Mouse (Mus musculus): ENCODE results near the gene Zc3h7b. TPM values are rescaled to one million over a fixed set of nuclear protein-coding genes. Genes with fewer than 3 reads are reported as not detected.

Zc3h7b gene
- total and polyA plus RNA-seq, 3 experiments, result 18.2 to 108 (median 41.5) TPM

GRCm38 (mm10) chr15:81703094-81703489 lies 41.8 kb upstream of the Zc3h7b start:
- peaks cover 8 to 11% of the 10 kb centered on the region in 2 experiments; a peak in 3 of 4 replicates for H3K36me3 ChIP-seq (ENCODE audit: control insufficient read depth in 1 of 2, insufficient read depth in 2 of 2, low read length in 2 of 2)

GRCm38 (mm10) chr15:81708991-81709390 lies 35.9 kb upstream of the Zc3h7b start:
- TF ChIP-seq JUND (IDR thresholded peaks at IDR 0.05; ENCODE audit: low read depth, low read length) (no peak), CHD1 (IDR thresholded peaks at IDR 0.05; ENCODE audit: low read depth, low read length) (no peak), HCFC1 (IDR thresholded peaks at IDR 0.05; ENCODE audit: low read depth, low read length) (no peak), MYB (IDR thresholded peaks at IDR 0.05; ENCODE audit: low read depth, low read length) (no peak), POLR2AphosphoS2 (IDR thresholded peaks at IDR 0.05; ENCODE audit: low read length) (no peak), BHLHE40 (IDR thresholded peaks at IDR 0.05; ENCODE audit: borderline replicate concordance, low read depth, low read length) (no peak), USF2 (IDR thresholded peaks at IDR 0.05; ENCODE audit: borderline replicate concordance in 1 of 2, insufficient read depth in 1 of 2, low read depth in 1 of 2, low read length in 2 of 2) (no peak), GATA1 (IDR thresholded peaks at IDR 0.05; ENCODE audit: low read depth, low read length) (no peak), CHD2 (IDR thresholded peaks at IDR 0.05; ENCODE audit: low read length) (no peak), MAFK (IDR thresholded peaks at IDR 0.05; ENCODE audit: borderline replicate concordance, low read depth, low read length) (no peak), MAX (IDR thresholded peaks at IDR 0.05; ENCODE audit: low read length) (no peak), RCOR1 (IDR thresholded peaks at IDR 0.05; ENCODE audit: low read depth, low read length) (no peak), MXI1 (IDR thresholded peaks at IDR 0.05; ENCODE audit: low read depth, low read length) (no peak), USF1 (IDR thresholded peaks at IDR 0.05; ENCODE audit: low read depth, low read length) (no peak), EP300 (IDR thresholded peaks at IDR 0.05; ENCODE audit: low read depth in 1 of 2, low read length in 2 of 2) (no peak), SMC3 (IDR thresholded peaks at IDR 0.05; ENCODE audit: low read depth, low read length) (no peak)
- H3K4me1 ChIP-seq (ENCODE audit: control insufficient read depth in 1 of 2, insufficient read depth in 2 of 2, low read length in 2 of 2), result no peaks in the 10 kb centered on the region
- H3K9me3 ChIP-seq (replicated peaks; ENCODE audit: insufficient read depth, low read length), result no peaks in the 10 kb centered on the region

More at GRCm38 (mm10) chr15:81703094-81703489, 41.8 kb upstream of the Zc3h7b start:
- Histone ChIP-seq H3K9ac (ENCODE audit: control insufficient read depth, low read depth, low read length, poor library complexity, severe bottlenecking) (no peak overlapping the region), H3K4me3 (ENCODE audit: control insufficient read depth in 1 of 2, insufficient read depth in 1 of 2, low read depth in 2 of 2, low read length in 2 of 2) (no peak overlapping the region), H3K4me1 (ENCODE audit: control insufficient read depth in 1 of 2, insufficient read depth in 2 of 2, low read length in 2 of 2) (peaks cover 2 to 11% of the 10 kb centered on the region in 2 experiments; a peak in 2 of 4 replicates), H3K27me3 (ENCODE audit: control insufficient read depth in 1 of 2, insufficient read depth in 2 of 2, low read length in 2 of 2) (no peaks in the 10 kb centered on the region), H3K79me2 (ENCODE audit: control insufficient read depth, insufficient read depth, low read length, poor library complexity) (no peaks in the 10 kb centered on the region), H3K9me3 (replicated peaks; ENCODE audit: insufficient read depth, low read length) (no peaks in the 10 kb centered on the region), H3K27ac (ENCODE audit: control insufficient read depth, low read depth, low read length) (no peak overlapping the region)
- TF ChIP-seq GATA1 (IDR thresholded peaks at IDR 0.05; ENCODE audit: low read depth, low read length) (no peak), ELF1 (IDR thresholded peaks at IDR 0.05; ENCODE audit: low read depth, low read length) (no peak), TBP (IDR thresholded peaks at IDR 0.05; ENCODE audit: low read depth, low read length) (no peak), ZNF384 (IDR thresholded peaks at IDR 0.05; ENCODE audit: low read depth, low read length) (no peak), POLR2AphosphoS2 (IDR thresholded peaks at IDR 0.05; ENCODE audit: low read length) (0 out of 2 replicates have a peak, but pooled peaks have one; percentile 1), ETS1 (IDR thresholded peaks at IDR 0.05; ENCODE audit: low read depth, low read length) (no peak), E2F4 (IDR thresholded peaks at IDR 0.05; ENCODE audit: borderline replicate concordance, low read depth, low read length) (no peak), POLR2A (IDR thresholded peaks at IDR 0.05; ENCODE audit: control insufficient read depth in 1 of 2, insufficient read depth in 1 of 2, low read depth in 1 of 2, low read length in 2 of 2, poor library complexity in 1 of 2) (0 out of 4 replicates have a peak, but pooled peaks of 1 of the 2 experiments have one; percentile 15)
- DNase-seq (ENCODE audit: low read depth, low spot score), result no peak

More at GRCm38 (mm10) chr15:81708991-81709390, 35.9 kb upstream of the Zc3h7b start:
- no peak overlapping the region for H3K27ac ChIP-seq (ENCODE audit: control insufficient read depth, low read depth, low read length)
- no peak for DNase-seq (ENCODE audit: low read depth, low spot score)
- no peak overlapping the region for H3K4me3 ChIP-seq (ENCODE audit: control insufficient read depth in 1 of 2, insufficient read depth in 1 of 2, low read depth in 2 of 2, low read length in 2 of 2)
- H3K79me2 ChIP-seq (ENCODE audit: control insufficient read depth, insufficient read depth, low read length, poor library complexity), result no peaks in the 10 kb centered on the region
- H3K27me3 ChIP-seq (ENCODE audit: control insufficient read depth in 1 of 2, insufficient read depth in 2 of 2, low read length in 2 of 2), result no peaks in the 10 kb centered on the region
- peaks cover 0 to 30% of the 10 kb centered on the region in 2 experiments; a peak in 2 of 4 replicates for H3K36me3 ChIP-seq (ENCODE audit: control insufficient read depth in 1 of 2, insufficient read depth in 2 of 2, low read length in 2 of 2)
- H3K9ac ChIP-seq (ENCODE audit: control insufficient read depth, low read depth, low read length, poor library complexity, severe bottlenecking), result no peak overlapping the region
